Mouse (Mus musculus): Measurements from ENCODE around the gene Mrfap1.

GRCm38 (mm10) chr5:36839602-36840001, 43.0 kb upstream of the Mrfap1 start:
- TF ChIP-seq CTCF (IDR thresholded peaks at IDR 0.05; ENCODE audit: borderline replicate concordance, control insufficient read depth, extremely low read depth, insufficient read depth, low read length, poor library complexity): no peak
- TF ChIP-seq POLR2A (IDR thresholded peaks at IDR 0.05; ENCODE audit: control insufficient read depth, extremely low read depth, insufficient read depth, low read length, poor library complexity): no peak

Measured in thymus, adult 2 months (tissue).